Mouse (Mus musculus): ENCODE data around the gene Nr1i2.

GRCm38 (mm10) chr16:38341396-38342324, 47.0 kb upstream of the Nr1i2 start, which contains the start of gene Maats1:
- TF ChIP-seq POLR2A (IDR thresholded peaks at IDR 0.05; ENCODE audit: low read depth, low read length) (no peak), CTCF (IDR thresholded peaks at IDR 0.05; ENCODE audit: extremely low read depth, insufficient read length, insufficient replicate concordance, low read depth, low read length) (no peak)

Data from small intestine, adult 2 months (tissue).